Mouse (Mus musculus) E14TG2a.4 (cell line): Measurements from ENCODE around the gene Lce3e.

Experiments
- H3K27me3 ChIP-seq: 2 replicates; pipeline ENCODE4 v1.6.1; 2014; ENCODE audit warnings: low read length, control low read depth; ENCODE audit not compliant: insufficient read depth
- H3K36me3 ChIP-seq: 2 replicates; pipeline ENCODE4 v1.6.1; 2014; ENCODE audit warnings: low read length, control low read depth; ENCODE audit not compliant: insufficient read depth
- H3K4me1 ChIP-seq: replicated peaks from 2 replicates; pipeline ENCODE4 v1.6.1; 2014; ENCODE audit warnings: low read depth, low read length, control low read depth
- H3K4me3 ChIP-seq: replicated peaks from 2 replicates; pipeline ENCODE4 v1.5.1; 2014; ENCODE audit warnings: mild to moderate bottlenecking, low read length
- H3K9me3 ChIP-seq: 2 replicates; pipeline ENCODE4 v1.6.1; 2014; ENCODE audit warnings: low read length, control low read depth
- CTCF ChIP-seq: conservative IDR thresholded peaks from 2 replicates; pipeline ENCODE4 v1.5.1; 2014; ENCODE audit warnings: low read length
- NANOG ChIP-seq: IDR thresholded peaks from 2 replicates; pipeline ENCODE4 v1.6.1; 2014; ENCODE audit warnings: borderline replicate concordance, low read length, mixed read lengths
- POU5F1 ChIP-seq: IDR thresholded peaks from 2 replicates; pipeline ENCODE4 v1.6.1; 2014; ENCODE audit warnings: low read length, borderline replicate concordance

The Lce3e gene

DNA sequence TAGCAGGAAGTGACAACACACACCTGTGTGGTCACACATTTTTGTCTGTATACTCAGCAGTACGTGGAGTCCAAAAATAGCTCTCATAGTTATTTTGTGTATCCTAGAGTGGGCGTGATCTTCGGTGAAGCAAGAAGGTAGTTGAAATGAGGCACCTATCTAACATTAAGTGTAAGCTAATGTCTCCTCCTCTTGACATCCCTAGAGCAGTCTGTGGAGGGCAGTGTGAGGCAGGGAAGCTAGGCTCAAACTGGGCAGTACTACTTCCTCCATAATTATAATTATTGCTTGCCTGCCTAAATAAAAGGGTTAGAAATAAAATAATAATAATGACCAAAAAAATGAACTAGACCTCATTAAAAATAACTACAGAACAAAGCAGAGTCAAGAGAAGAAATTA is 33.8 kb downstream of the Lce3e start:
- Histone ChIP-seq H3K4me1 (no peaks in the 10 kb centered on the region), H3K9me3 (no peaks in the 10 kb centered on the region), H3K36me3 (no peaks in the 10 kb centered on the region), H3K27me3 (no peaks in the 10 kb centered on the region), H3K4me3 (no peak overlapping the region)
- TF ChIP-seq POU5F1, result no peak
- no peak for TF ChIP-seq NANOG
- no peak for TF ChIP-seq CTCF

GRCm38 (mm10) chr3:93002843-93003242 is 36.0 kb downstream of the Lce3e start:
- no peaks in the 10 kb centered on the region for H3K4me1 ChIP-seq
- H3K9me3 ChIP-seq, result no peaks in the 10 kb centered on the region
- no peaks in the 10 kb centered on the region for H3K36me3 ChIP-seq
- no peak overlapping the region for H3K4me3 ChIP-seq
- H3K27me3 ChIP-seq, result no peaks in the 10 kb centered on the region
- TF ChIP-seq POU5F1, result no peak
- TF ChIP-seq CTCF, result no peak
- TF ChIP-seq NANOG, result no peak

DNA sequence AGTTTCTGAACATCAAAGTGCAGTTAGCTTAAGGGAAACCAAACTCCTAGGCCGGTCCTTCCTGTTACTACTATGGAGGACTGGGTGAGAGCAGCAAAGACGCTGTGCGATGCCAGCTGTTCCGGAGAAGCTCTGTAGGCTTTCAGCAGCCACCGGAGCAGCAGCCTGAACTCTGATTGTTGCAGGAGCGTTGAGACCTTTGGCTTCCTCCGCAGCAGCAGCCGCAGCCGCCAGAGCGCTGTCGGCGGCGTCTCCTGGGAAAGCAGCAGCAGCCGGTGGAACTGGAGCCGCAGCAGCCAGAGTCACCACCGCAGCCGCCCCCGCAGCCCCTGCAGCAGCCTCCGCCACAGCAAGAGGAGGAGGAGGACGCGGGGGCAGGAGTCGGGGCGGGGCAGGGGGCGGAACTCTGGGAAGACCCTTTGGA is 47.5 kb downstream of the Lce3e start:
- TF ChIP-seq CTCF (no peak), POU5F1 (no peak), NANOG (no peak)
- Histone ChIP-seq H3K36me3 (no peaks in the 10 kb centered on the region), H3K9me3 (no peaks in the 10 kb centered on the region), H3K4me1 (peaks cover 31% of the 10 kb centered on the region), H3K27me3 (peaks cover 37% of the 10 kb centered on the region; the same call in 1 of the 2 replicates), H3K4me3 (peak overlapping the region; percentile 66)

- peaks cover 31% of the 10 kb centered on the region for H3K4me1 ChIP-seq
- peak overlapping the region; percentile 66 for H3K4me3 ChIP-seq
- H3K27me3 ChIP-seq, result peaks cover 41% of the 10 kb centered on the region; the same call in 1 of the 2 replicates
- no peaks in the 10 kb centered on the region for H3K36me3 ChIP-seq
- TF ChIP-seq CTCF (no peak), NANOG (no peak), POU5F1 (no peak)
- H3K9me3 ChIP-seq, result no peaks in the 10 kb centered on the region
Observed at GRCm38 (mm10) chr3:93014871-93015270, 48.0 kb downstream of the Lce3e start.

DNA sequence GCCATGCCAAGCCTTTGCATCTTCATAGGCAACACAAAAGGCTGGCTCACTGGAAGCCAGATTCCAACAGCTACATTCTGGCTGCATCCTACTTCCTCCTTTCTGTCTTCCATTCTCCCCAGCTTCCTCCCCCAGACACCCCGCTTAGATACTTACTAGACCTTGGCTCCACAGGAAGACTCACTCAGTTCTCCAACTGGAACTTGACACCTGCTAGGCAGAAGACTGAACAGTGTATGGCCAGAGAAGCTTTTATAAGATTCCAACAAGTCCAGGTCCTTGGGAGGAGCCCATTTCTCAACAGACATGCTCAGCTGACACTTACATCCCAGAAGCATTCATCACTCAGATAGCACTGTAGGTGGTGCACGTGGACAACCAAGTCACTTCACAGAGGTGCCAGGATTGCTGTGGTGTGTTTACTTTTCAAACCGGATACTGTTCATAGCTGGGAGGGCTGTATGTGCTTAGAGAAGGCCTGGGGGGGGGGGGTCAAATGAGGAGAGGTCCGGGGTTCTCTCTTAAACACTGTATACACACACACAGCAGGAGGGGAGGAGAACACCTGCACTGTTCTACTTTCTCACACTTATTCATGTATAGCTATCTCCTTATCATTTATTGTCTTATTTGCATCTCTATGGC is 48.7 kb downstream of the Lce3e start, which contains the start of gene Crct1:
Gene Crct1, minus strand, starts transcription at position 228 of the 645 bp plus-strand sequence.
- no peaks in the 10 kb centered on the region for H3K36me3 ChIP-seq
- TF ChIP-seq CTCF (no peak), NANOG (no peak), POU5F1 (no peak)
- H3K27me3 ChIP-seq, result peaks cover 41% of the 10 kb centered on the region; the same call in 1 of the 2 replicates
- no peaks in the 10 kb centered on the region for H3K9me3 ChIP-seq
- H3K4me3 ChIP-seq, result peak within 1 kb of the TSS; percentile 66
- peaks cover 31% of the 10 kb centered on the region for H3K4me1 ChIP-seq
